Mouse (Mus musculus) limb, embryonic 12.5 days (tissue): Measurements from ENCODE around the gene Slc26a9. TPM values are rescaled to one million over a fixed set of nuclear protein-coding genes. Genes with fewer than 3 reads are reported as not detected.

Experiments
- ATAC-seq: fragments of 200-750 bp; cut with Nextera tagmentation; 2 replicates; pipeline ENCODE4 v1.8.0; 2017; ENCODE audit warnings: low read depth, moderate TSS enrichment; ENCODE audit not compliant: insufficient number of reproducible peaks, insufficient read depth, low FRiP score, low TSS enrichment
- H3K27ac ChIP-seq: fragments of 300-500 bp; sonication (generic); 2 replicates; pipeline ENCODE4 v1.5.1; 2016; ENCODE audit warnings: mild to moderate bottlenecking, moderate library complexity
- H3K27me3 ChIP-seq: fragments of 300-500 bp; sonication (generic); 2 replicates; pipeline ENCODE4 v1.6.1; 2016; ENCODE audit warnings: mild to moderate bottlenecking, moderate library complexity
- H3K36me3 ChIP-seq: fragments of 300-500 bp; sonication (generic); 2 replicates; pipeline ENCODE4 v1.6.1; 2016; ENCODE audit warnings: mild to moderate bottlenecking, moderate library complexity
- H3K4me1 ChIP-seq: fragments of 300-500 bp; sonication (generic); replicated peaks from 2 replicates; pipeline ENCODE4 v1.6.1; 2016
- H3K4me2 ChIP-seq: fragments of 300-500 bp; sonication (generic); 2 replicates; pipeline ENCODE4 v1.6.1; 2016; ENCODE audit warnings: mild to moderate bottlenecking, moderate library complexity
- H3K4me3 ChIP-seq: fragments of 300-500 bp; sonication (generic); replicated peaks from 2 replicates; pipeline ENCODE4 v1.5.1; 2016; ENCODE audit warnings: mild to moderate bottlenecking
- H3K9ac ChIP-seq: fragments of 300-500 bp; sonication (generic); replicated peaks from 2 replicates; pipeline ENCODE4 v1.6.1; 2016; ENCODE audit warnings: mild to moderate bottlenecking, moderate library complexity
- H3K9me3 ChIP-seq: fragments of 300-500 bp; sonication (generic); 2 replicates; pipeline ENCODE4 v1.6.1; 2016; ENCODE audit warnings: mild to moderate bottlenecking, moderate library complexity
- WGBS: fragments of 180-500 bp; shearing (Covaris S2); methylation state at CpG from one replicate; pipeline ENCODE4 v1.1.7; 2016; 5-methylcytosine and 5-hydroxymethylcytosine counted together
- polyA plus RNA-seq: library from polyadenylated mRNA; unstranded; fragments of >200 nt; fragmentation: Nextera tagmentation; extraction: Ambion mirVana; gene quantifications from 2 replicates; pipeline ENCODE4 v1.2.1, GENCODE M21; 2016

The Slc26a9 gene
- polyA plus RNA-seq, 1 experiment from 2014 or later: not detected

- no peak overlapping the region for H3K4me3 ChIP-seq
- H3K27me3 ChIP-seq: 0 out of 2 replicates have a peak, but pooled peaks cover 3% of the 10 kb centered on the region
- H3K4me2 ChIP-seq: no peak overlapping the region
- no peaks in the 10 kb centered on the region for H3K36me3 ChIP-seq
- ATAC-seq: no peak
- H3K4me1 ChIP-seq: no peaks in the 10 kb centered on the region
- H3K9me3 ChIP-seq: no peaks in the 10 kb centered on the region
- WGBS: 96% methylated on average over 6 of the region's 6 CpGs
- H3K27ac ChIP-seq: no peak overlapping the region
- H3K9ac ChIP-seq: no peak overlapping the region
Measured at GRCm38 (mm10) chr1:131757211-131757610, 13.4 kb downstream of the Slc26a9 start.

GRCm38 (mm10) chr1:131758796-131759195 is 15.0 kb downstream of the Slc26a9 start:
- H3K4me1 ChIP-seq: no peaks in the 10 kb centered on the region
- H3K27me3 ChIP-seq: 0 out of 2 replicates have a peak, but pooled peaks cover 3% of the 10 kb centered on the region
- no peaks in the 10 kb centered on the region for H3K9me3 ChIP-seq
- no peak overlapping the region for H3K4me3 ChIP-seq
- H3K4me2 ChIP-seq: no peak overlapping the region
- no peak overlapping the region for H3K27ac ChIP-seq
- no peak overlapping the region for H3K9ac ChIP-seq
- WGBS: 79% methylated on average over 7 of the region's 7 CpGs
- H3K36me3 ChIP-seq: no peaks in the 10 kb centered on the region
- ATAC-seq: no peak

- Histone ChIP-seq H3K27ac (no peak overlapping the region), H3K4me3 (no peak overlapping the region), H3K27me3 (0 out of 2 replicates have a peak, but pooled peaks cover 3% of the 10 kb centered on the region), H3K9ac (no peak overlapping the region), H3K9me3 (no peaks in the 10 kb centered on the region), H3K4me2 (no peak overlapping the region), H3K36me3 (no peaks in the 10 kb centered on the region), H3K4me1 (no peaks in the 10 kb centered on the region)
- 74% methylated on average over 9 of the region's 9 CpGs for WGBS
- no peak for ATAC-seq
Measured at GRCm38 (mm10) chr1:131759667-131760427, 16.0 kb downstream of the Slc26a9 start.

- no peak for ATAC-seq
- Histone ChIP-seq H3K27me3 (0 out of 2 replicates have a peak, but pooled peaks cover 3% of the 10 kb centered on the region), H3K4me3 (no peak overlapping the region), H3K9me3 (no peaks in the 10 kb centered on the region), H3K27ac (no peak overlapping the region), H3K4me1 (no peaks in the 10 kb centered on the region), H3K9ac (no peak overlapping the region), H3K36me3 (no peaks in the 10 kb centered on the region), H3K4me2 (no peak overlapping the region)
- 72% methylated on average over 3 of the region's 3 CpGs for WGBS
Measured at GRCm38 (mm10) chr1:131760428-131760820, 16.6 kb downstream of the Slc26a9 start.

GRCm38 (mm10) chr1:131761079-131761831 is 17.4 kb downstream of the Slc26a9 start:
- Histone ChIP-seq H3K4me1 (no peaks in the 10 kb centered on the region), H3K36me3 (no peaks in the 10 kb centered on the region), H3K9me3 (no peaks in the 10 kb centered on the region), H3K9ac (no peak overlapping the region), H3K4me3 (no peak overlapping the region), H3K27me3 (0 out of 2 replicates have a peak, but pooled peaks cover 3% of the 10 kb centered on the region), H3K27ac (no peak overlapping the region), H3K4me2 (no peak overlapping the region)
- WGBS: 78% methylated on average over 13 of the region's 13 CpGs
- no peak for ATAC-seq

GRCm38 (mm10) chr1:131763683-131764082 is 19.9 kb downstream of the Slc26a9 start:
- ATAC-seq: no peak
- H3K9ac ChIP-seq: no peak overlapping the region
- 51% methylated on average over 9 of the region's 9 CpGs for WGBS

GRCm38 (mm10) chr1:131764581-131765338 is 20.9 kb downstream of the Slc26a9 start:
- Histone ChIP-seq H3K9ac (no peak overlapping the region), H3K4me2 (no peak overlapping the region), H3K27me3 (peaks cover 12% of the 10 kb centered on the region; the same call in 1 of the 2 replicates), H3K9me3 (no peaks in the 10 kb centered on the region), H3K4me3 (no peak overlapping the region), H3K27ac (no peak overlapping the region), H3K36me3 (no peaks in the 10 kb centered on the region), H3K4me1 (no peaks in the 10 kb centered on the region)
- 65% methylated on average over 8 of the region's 8 CpGs for WGBS
- ATAC-seq: no peak

More at GRCm38 (mm10) chr1:131763683-131764082, 19.9 kb downstream of the Slc26a9 start:
- Histone ChIP-seq H3K4me1 (no peaks in the 10 kb centered on the region), H3K9me3 (no peaks in the 10 kb centered on the region), H3K36me3 (no peaks in the 10 kb centered on the region), H3K4me3 (no peak overlapping the region), H3K4me2 (no peak overlapping the region), H3K27ac (no peak overlapping the region), H3K27me3 (peaks cover 5% of the 10 kb centered on the region; the same call in 1 of the 2 replicates)

GRCm38 (mm10) chr1:131765357-131766001 is 21.7 kb downstream of the Slc26a9 start:
- Histone ChIP-seq H3K9ac (no peak overlapping the region), H3K36me3 (no peaks in the 10 kb centered on the region), H3K27ac (no peak overlapping the region), H3K27me3 (peaks cover 12% of the 10 kb centered on the region; the same call in 1 of the 2 replicates), H3K4me3 (no peak overlapping the region), H3K9me3 (no peaks in the 10 kb centered on the region), H3K4me1 (0 out of 2 replicates have a peak, but pooled peaks cover under 1% of the 10 kb centered on the region), H3K4me2 (no peak overlapping the region; the same call in 1 of the 2 replicates)
- WGBS: 15% methylated on average over 11 of the region's 11 CpGs
- no peak for ATAC-seq

- no peak overlapping the region for H3K9ac ChIP-seq
- H3K9me3 ChIP-seq: no peaks in the 10 kb centered on the region
- no peaks in the 10 kb centered on the region for H3K36me3 ChIP-seq
- no peak overlapping the region for H3K4me2 ChIP-seq
- H3K4me3 ChIP-seq: no peak overlapping the region
- H3K27ac ChIP-seq: no peak overlapping the region
- WGBS: 72% methylated on average over 3 of the region's 3 CpGs
- peaks cover 5% of the 10 kb centered on the region; the same call in 1 of the 2 replicates for H3K4me1 ChIP-seq
- ATAC-seq: no peak
- peaks cover 12% of the 10 kb centered on the region; the same call in 1 of the 2 replicates for H3K27me3 ChIP-seq
Measured at GRCm38 (mm10) chr1:131769296-131769695, 25.5 kb downstream of the Slc26a9 start.

- WGBS: 61% methylated on average over 4 of the region's 4 CpGs
- Histone ChIP-seq H3K9me3 (no peaks in the 10 kb centered on the region), H3K27ac (no peak overlapping the region), H3K36me3 (no peaks in the 10 kb centered on the region), H3K4me2 (no peak overlapping the region), H3K4me1 (peaks cover 5% of the 10 kb centered on the region; the same call in 1 of the 2 replicates), H3K4me3 (no peak overlapping the region), H3K9ac (no peak overlapping the region), H3K27me3 (peaks cover 12% of the 10 kb centered on the region; the same call in 1 of the 2 replicates)
- no peak for ATAC-seq
Measured at GRCm38 (mm10) chr1:131770656-131771055, 26.8 kb downstream of the Slc26a9 start.
